10 mouse cellular contexts compared by ENCODE assay signal in the genomic region with DNA sequence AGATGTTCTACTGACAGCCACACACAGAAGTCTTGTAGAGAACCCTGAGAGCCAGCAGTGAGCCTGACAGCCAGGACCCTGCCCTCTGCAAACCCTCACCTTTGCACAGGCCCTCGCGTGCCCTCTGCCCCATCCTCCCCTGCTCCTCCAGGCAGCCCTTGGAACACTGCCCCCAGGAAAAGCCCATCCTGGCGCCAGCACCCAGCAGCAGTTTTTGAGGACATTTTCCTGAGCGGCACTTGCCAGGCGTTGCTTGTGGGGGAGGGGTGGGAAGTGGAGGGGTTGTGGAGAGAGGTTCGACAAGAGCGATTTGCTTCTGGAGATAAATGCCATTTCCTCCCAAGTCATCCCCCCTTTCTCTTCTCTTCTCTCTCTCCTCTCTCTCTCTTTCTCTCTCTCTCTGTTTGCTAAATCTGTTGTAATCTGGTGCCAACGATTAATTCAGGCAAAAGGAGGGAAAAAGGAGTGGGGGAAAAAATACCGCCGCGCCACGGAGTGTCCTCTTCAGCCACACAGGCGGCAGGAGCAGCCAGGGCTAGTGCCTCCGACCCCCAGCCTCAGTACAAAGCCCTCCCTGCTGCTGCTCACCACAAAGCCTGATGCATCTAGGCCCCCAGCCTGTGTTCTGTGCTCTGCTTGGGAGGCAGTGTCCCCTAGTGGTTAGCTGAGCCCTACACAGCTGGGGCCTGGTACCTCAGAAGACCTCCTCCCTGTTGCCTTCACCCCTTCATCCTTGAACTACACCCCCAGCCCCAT. TPM values are rescaled to one million over a fixed set of nuclear protein-coding genes. Genes with fewer than 3 reads are reported as not detected.
DNase-seq lines count a peak whose midpoint lies in the region; ATAC-seq and TF ChIP-seq lines count a peak whose summit lies in the region.
"Had no signal": no experiment of that assay in that cellular context is flagged by ENCODE, and none has a peak within 500 bp of the region (broad histone marks: within the 10 kb centered on the region; RNA-seq: fewer than 3 reads in every experiment).

No protein-coding gene starts in this region.

- DNase-seq in gastrocnemius, adult 2 months: no peak
- DNase-seq in gastrocnemius, adult 18-20 months (ENCODE audit: low spot score): no peak
- DNase-seq in CH12.LX (ENCODE audit: extremely low read depth) (no peak), adipocyte (ENCODE audit: low spot score) (no peak)
- peak; percentile 71 for DNase-seq in kidney, adult 18-20 months
- peak; percentile 38 for DNase-seq in lung, postnatal 0 days (ENCODE audit: low spot score)

- no peak; the same call in 1 of the 2 replicates for ATAC-seq in embryonic facial prominence, embryonic 12.5 days (ENCODE audit: insufficient number of reproducible peaks, insufficient read depth, low FRiP score, low TSS enrichment)
- ATAC-seq in lung, postnatal 0 days: peak; percentile 52; the same call in 1 of the 2 replicates
- ATAC-seq in stomach, embryonic 14.5 days (ENCODE audit: insufficient number of reproducible peaks, insufficient read depth, low FRiP score, low read depth): peak; percentile 47; the same call in 1 of the 2 replicates

- H3K9ac ChIP-seq in CH12.LX (ENCODE audit: insufficient read depth, low read depth): no peak overlapping the region
- peak overlapping the region; percentile 7; the same call in 1 of the 2 replicates for H3K9ac ChIP-seq in embryonic facial prominence, embryonic 12.5 days
- no peak overlapping the region for H3K9ac ChIP-seq in lung, postnatal 0 days (replicated peaks; ENCODE audit: low read depth)
- H3K9ac ChIP-seq in stomach, embryonic 14.5 days (replicated peaks; ENCODE audit: low read depth, low read length): no peak overlapping the region

- no peaks in the 10 kb centered on the region for H3K36me3 ChIP-seq in CH12.LX (replicated peaks in 1 of 2; ENCODE audit: control insufficient read depth in 1 of 2, insufficient read depth in 1 of 2, low read length in 1 of 2)
- H3K36me3 ChIP-seq in embryonic facial prominence, embryonic 12.5 days: no peaks in the 10 kb centered on the region
- H3K36me3 ChIP-seq in lung, postnatal 0 days (ENCODE audit: insufficient read depth, low read length): no peaks in the 10 kb centered on the region
- no peaks in the 10 kb centered on the region for H3K36me3 ChIP-seq in stomach, embryonic 14.5 days (ENCODE audit: control insufficient read depth, insufficient read depth, low read length)
- H3K36me3 ChIP-seq: G1E had no signal

- no peak overlapping the region for H3K4me3 ChIP-seq in gastrocnemius, adult 2 months
- H3K4me3 ChIP-seq in CH12.LX (replicated peaks in 1 of 3; ENCODE audit: low read depth in 2 of 3, low read length in 2 of 3, poor library complexity in 1 of 3): no peak overlapping the region
- H3K4me3 ChIP-seq in embryonic facial prominence, embryonic 12.5 days: peak overlapping the region; percentile 2; the same call in 1 of the 2 replicates
- H3K4me3 ChIP-seq in lung, postnatal 0 days (ENCODE audit: low read depth, low read length): no peak overlapping the region
- H3K4me3 ChIP-seq in stomach, embryonic 14.5 days (ENCODE audit: low read depth, low read length): no peak overlapping the region

- H3K27me3 ChIP-seq in CH12.LX (replicated peaks): peaks cover 89% of the 10 kb centered on the region
- H3K27me3 ChIP-seq in embryonic facial prominence, embryonic 12.5 days: peaks cover 50% of the 10 kb centered on the region
- peaks cover 13% of the 10 kb centered on the region for H3K27me3 ChIP-seq in lung, postnatal 0 days (replicated peaks; ENCODE audit: insufficient read depth, low read length)
- no peaks in the 10 kb centered on the region for H3K27me3 ChIP-seq in stomach, embryonic 14.5 days (ENCODE audit: control insufficient read depth, insufficient read depth, low read length)

- 7% methylated on average over 13 of the region's 14 CpGs for WGBS in embryonic facial prominence, embryonic 12.5 days
- 8% methylated on average over 14 of the region's 14 CpGs for WGBS in lung, postnatal 0 days
- WGBS in stomach, embryonic 14.5 days: 5% methylated on average over 14 of the region's 14 CpGs

- peak; percentile 42 for TF ChIP-seq RAD21 in CH12.LX (IDR thresholded peaks at IDR 0.05; ENCODE audit: low read depth, low read length)

- intact Hi-C loops in gastrocnemius, adult 2 months (cut with DNase I): loop anchor here (2.0 kb wide), 1 partner anchor 92 kb away; no protein-coding TSS in a partner anchor

- H3K79me2 ChIP-seq in CH12.LX (replicated peaks; ENCODE audit: control insufficient read depth, extremely low read depth, insufficient read depth, poor library complexity, severe bottlenecking): no peaks in the 10 kb centered on the region

- no peaks in the 10 kb centered on the region for H3K9me3 ChIP-seq in CH12.LX (replicated peaks; ENCODE audit: low read length)
- no peaks in the 10 kb centered on the region for H3K9me3 ChIP-seq in embryonic facial prominence, embryonic 12.5 days
- H3K9me3 ChIP-seq in lung, postnatal 0 days (ENCODE audit: low read length): no peaks in the 10 kb centered on the region
- H3K9me3 ChIP-seq in stomach, embryonic 14.5 days (ENCODE audit: control insufficient read depth, low read depth, low read length): no peaks in the 10 kb centered on the region
- H3K9me3 ChIP-seq: G1E had no signal

- TF ChIP-seq CTCF in gastrocnemius, adult 2 months (IDR thresholded peaks at IDR 0.05): peak; percentile 62
- peak in 1 of 2 experiments; percentile 53; a peak in 2 of 4 replicates for TF ChIP-seq CTCF in CH12.LX (conservative IDR thresholded peaks at IDR 0.05 in 1 of 2, IDR thresholded peaks at IDR 0.05 in 1 of 2; ENCODE audit: low read depth in 2 of 2, low read length in 2 of 2)
- TF ChIP-seq CTCF in lung, postnatal 0 days (IDR thresholded peaks at IDR 0.05): peak; percentile 79

- dilution Hi-C loops in CH12.LX (cut with MboI; ENCODE audit: extremely low pct_ligation_motif_present, extremely low pct_unique_long_range_greater_than_20kb, low sequenced_read_pairs): no loop called here

- no peak overlapping the region for H3K27ac ChIP-seq in gastrocnemius, adult 2 months
- no peak overlapping the region for H3K27ac ChIP-seq in CH12.LX (ENCODE audit: insufficient read depth, low read depth)
- H3K27ac ChIP-seq in embryonic facial prominence, embryonic 12.5 days: no peak overlapping the region
- no peak overlapping the region for H3K27ac ChIP-seq in lung, postnatal 0 days (ENCODE audit: low read length)
- H3K27ac ChIP-seq in stomach, embryonic 14.5 days (ENCODE audit: low read length): peak overlapping the region; percentile 23; the same call in 1 of the 2 replicates

- H3K4me2 ChIP-seq in CH12.LX (ENCODE audit: insufficient read depth, low read depth, poor library complexity, severe bottlenecking): no peak overlapping the region
- peak overlapping the region; percentile 18 for H3K4me2 ChIP-seq in embryonic facial prominence, embryonic 12.5 days (replicated peaks)
- no peak overlapping the region for H3K4me2 ChIP-seq in lung, postnatal 0 days (replicated peaks; ENCODE audit: low read depth, low read length)
- 0 out of 2 replicates have a peak overlapping the region, but pooled peaks have one; percentile 10 for H3K4me2 ChIP-seq in stomach, embryonic 14.5 days (replicated peaks; ENCODE audit: low read depth, low read length)

- TF ChIP-seq POLR2A in CH12.LX (IDR thresholded peaks at IDR 0.05; ENCODE audit: low read depth, low read length): no peak

- H3K4me1 ChIP-seq in CH12.LX (ENCODE audit: control insufficient read depth in 1 of 2, insufficient read depth in 2 of 2): no peaks in the 10 kb centered on the region
- H3K4me1 ChIP-seq in embryonic facial prominence, embryonic 12.5 days: peaks cover 52% of the 10 kb centered on the region
- peaks cover 5% of the 10 kb centered on the region; the same call in 1 of the 2 replicates for H3K4me1 ChIP-seq in lung, postnatal 0 days (ENCODE audit: insufficient read depth, low read depth, low read length)
- peaks cover 20% of the 10 kb centered on the region for H3K4me1 ChIP-seq in stomach, embryonic 14.5 days (ENCODE audit: control insufficient read depth, insufficient read depth, low read length)

- TF ChIP-seq EP300 in CH12.LX (IDR thresholded peaks at IDR 0.05; ENCODE audit: low read length): no peak
- no peak for TF ChIP-seq EP300 in lung, postnatal 0 days (IDR thresholded peaks at IDR 0.05)

- in situ Hi-C loops in CH12.LX (cut with MboI; ENCODE audit: low pct_ligation_motif_present, low pct_unique_long_range_greater_than_20kb, low sequenced_read_pairs): no loop called here

TF ChIP-seq in CH12.LX, 34 proteins besides CTCF, POLR2A, EP300 and RAD21 (continues in another document):
- TF ChIP-seq SMC3 (IDR thresholded peaks at IDR 0.05; ENCODE audit: low read depth, low read length) (peak; percentile 32), CHD2 (IDR thresholded peaks at IDR 0.05; ENCODE audit: low read length) (no peak)

RNA-seq across cellular contexts. Expression of gene Otub1, which starts 45.8 kb away (rescaled TPM):
- 10 to 100 TPM; 45.0 to 50.3 TPM for total RNA-seq in gastrocnemius, adult 2 months (2021)
- 10 to 100 TPM; 50.8 to 57.0 TPM for total RNA-seq in gastrocnemius, adult 18-20 months (2021)
- total RNA-seq in CH12.LX (2012; rRNA removed) (102 and 114 TPM in 2 replicates), CH12.LX (2014; rRNA removed) (115 and 119 TPM in 2 replicates)
- polyA plus RNA-seq in CH12.LX (2012; ENCODE audit: insufficient read length, low read depth): 126 and 139 TPM in 2 replicates
- polyA plus RNA-seq in embryonic facial prominence, embryonic 12.5 days (2016; fragmentation: Nextera tagmentation; extraction: Ambion mirVana): 234 and 242 TPM in 2 replicates
- 107 and 119 TPM in 2 replicates for polyA plus RNA-seq in lung, postnatal 0 days (2015; fragmentation: Nextera tagmentation; extraction: Ambion mirVana)
- polyA plus RNA-seq in stomach, embryonic 14.5 days (2014; fragmentation: Nextera tagmentation; extraction: Ambion mirVana): 222 and 238 TPM in 2 replicates

RNA-seq across cellular contexts. Expression of gene Flrt1, which starts 54.8 kb away (rescaled TPM):
- under 1 TPM; 0.53 to 0.54 TPM for total RNA-seq in gastrocnemius, adult 2 months (2021)
- total RNA-seq in gastrocnemius, adult 18-20 months (2021): 1 to 10 TPM; 1.1 to 1.9 TPM
- total RNA-seq in CH12.LX (2012; rRNA removed): not detected in 2 replicates
- total RNA-seq in CH12.LX (2014; rRNA removed): not detected in 2 replicates
- polyA plus RNA-seq in CH12.LX (2012; ENCODE audit: insufficient read length, low read depth): not detected in 2 replicates
- 6.6 and 6.8 TPM in 2 replicates for polyA plus RNA-seq in embryonic facial prominence, embryonic 12.5 days (2016; fragmentation: Nextera tagmentation; extraction: Ambion mirVana)
- polyA plus RNA-seq in lung, postnatal 0 days (2015; fragmentation: Nextera tagmentation; extraction: Ambion mirVana): 0.17 and 0.19 TPM in 2 replicates
- 7.4 and 9.2 TPM in 2 replicates for polyA plus RNA-seq in stomach, embryonic 14.5 days (2014; fragmentation: Nextera tagmentation; extraction: Ambion mirVana)
- total RNA-seq: hematopoietic stem cell, adult 5-6 weeks had no signal
- polyA plus RNA-seq: G1E had no signal

RNA-seq across cellular contexts. Expression of gene Cox8a, which starts 57.1 kb away (rescaled TPM):
- total RNA-seq in gastrocnemius, adult 2 months (2021): 100 to 1,000 TPM in 1 of 2 experiments, 10 to 100 TPM in 1; 72.4 to 113 TPM
- total RNA-seq in gastrocnemius, adult 18-20 months (2021): 100 to 1,000 TPM in 1 of 2 experiments, 10 to 100 TPM in 1; 72.3 to 102 TPM
- 797 and 822 TPM in 2 replicates for total RNA-seq in CH12.LX (2012; rRNA removed)
- 275 and 326 TPM in 2 replicates for total RNA-seq in CH12.LX (2014; rRNA removed)
- 617 and 896 TPM in 2 replicates for polyA plus RNA-seq in CH12.LX (2012; ENCODE audit: insufficient read length, low read depth)
- polyA plus RNA-seq in embryonic facial prominence, embryonic 12.5 days (2016; fragmentation: Nextera tagmentation; extraction: Ambion mirVana): 824 and 858 TPM in 2 replicates
- polyA plus RNA-seq in lung, postnatal 0 days (2015; fragmentation: Nextera tagmentation; extraction: Ambion mirVana): 889 and 976 TPM in 2 replicates
- polyA plus RNA-seq in stomach, embryonic 14.5 days (2014; fragmentation: Nextera tagmentation; extraction: Ambion mirVana): 1,044 and 1,144 TPM in 2 replicates

Comparison
In these comparisons a context has a peak if more than half of its experiments do, and no peak if none do; other contexts are left out.
1. DNase-seq: peak in kidney, adult 18-20 months (single experiment) and lung, postnatal 0 days (single experiment); none in gastrocnemius, adult 2 months (single experiment), gastrocnemius, adult 18-20 months (single experiment), CH12.LX (single experiment) and adipocyte (single experiment).
2. H3K4me2 ChIP-seq: peak in embryonic facial prominence, embryonic 12.5 days (single experiment) and stomach, embryonic 14.5 days (single experiment); none in CH12.LX (single experiment) and lung, postnatal 0 days (single experiment).